Mouse (Mus musculus) hindbrain, embryonic 14.5 days (tissue): ENCODE data around the gene Cluh. TPM values are rescaled to one million over a fixed set of nuclear protein-coding genes. Genes with fewer than 3 reads are reported as not detected.

Source experiments
- ATAC-seq: fragments of 200-750 bp; cut with Nextera tagmentation; 2 replicates; pipeline ENCODE4 v1.8.0; 2017; ENCODE audit warnings: moderate number of reproducible peaks, mild to moderate bottlenecking, moderate TSS enrichment, moderate library complexity; ENCODE audit not compliant: low FRiP score
- DNase-seq: peaks from one replicate; pipeline ENCODE4 v3.0.0-alpha.2; 2015; ENCODE audit warnings: low spot score
- H3K27ac ChIP-seq: fragments of 300-500 bp; sonication (generic); 2 replicates; pipeline ENCODE4 v1.5.1; 2014; ENCODE audit warnings: mild to moderate bottlenecking, moderate library complexity
- H3K27me3 ChIP-seq: fragments of 300-500 bp; sonication (generic); 2 replicates; pipeline ENCODE4 v1.6.1; 2014; ENCODE audit warnings: mild to moderate bottlenecking, low read length, mixed read lengths; ENCODE audit not compliant: control insufficient read depth, insufficient read depth
- H3K36me3 ChIP-seq: fragments of 300-500 bp; sonication (generic); replicated peaks from 2 replicates; pipeline ENCODE4 v1.6.1; 2014; ENCODE audit not compliant: control insufficient read depth, insufficient read depth
- H3K4me1 ChIP-seq: fragments of 300-500 bp; sonication (generic); replicated peaks from 2 replicates; pipeline ENCODE4 v1.6.1; 2014; ENCODE audit warnings: antibody characterized with exemption, low read length, mixed read lengths; ENCODE audit not compliant: control insufficient read depth, insufficient read depth
- H3K4me2 ChIP-seq: fragments of 300-500 bp; sonication (generic); replicated peaks from 2 replicates; pipeline ENCODE4 v1.6.1; 2014; ENCODE audit warnings: mild to moderate bottlenecking, moderate library complexity
- H3K4me3 ChIP-seq: fragments of 300-500 bp; sonication (generic); replicated peaks from 2 replicates; pipeline ENCODE4 v1.5.1; 2014; ENCODE audit warnings: mild to moderate bottlenecking, low read length
- H3K9ac ChIP-seq: fragments of 300-500 bp; sonication (generic); 2 replicates; pipeline ENCODE4 v1.6.1; 2014
- H3K9me3 ChIP-seq: fragments of 300-500 bp; sonication (generic); 2 replicates; pipeline ENCODE4 v1.6.1; 2016; ENCODE audit warnings: low read length; ENCODE audit not compliant: control insufficient read depth
- WGBS: fragments of 180-500 bp; shearing (Covaris S2); extraction: QIAGEN DNeasy Blood & Tissue Kit; methylation state at CpG from one replicate; pipeline ENCODE4 v1.1.7; 2014; 5-methylcytosine and 5-hydroxymethylcytosine counted together
- polyA plus RNA-seq: library from polyadenylated mRNA; unstranded; fragments of >200 nt; fragmentation: Nextera tagmentation; extraction: Ambion mirVana; gene quantifications from 2 replicates; pipeline ENCODE4 v1.2.1, GENCODE M21; 2014

Cluh gene
- polyA plus RNA-seq, 1 experiment from 2014 or later: 18.4 TPM

DNA sequence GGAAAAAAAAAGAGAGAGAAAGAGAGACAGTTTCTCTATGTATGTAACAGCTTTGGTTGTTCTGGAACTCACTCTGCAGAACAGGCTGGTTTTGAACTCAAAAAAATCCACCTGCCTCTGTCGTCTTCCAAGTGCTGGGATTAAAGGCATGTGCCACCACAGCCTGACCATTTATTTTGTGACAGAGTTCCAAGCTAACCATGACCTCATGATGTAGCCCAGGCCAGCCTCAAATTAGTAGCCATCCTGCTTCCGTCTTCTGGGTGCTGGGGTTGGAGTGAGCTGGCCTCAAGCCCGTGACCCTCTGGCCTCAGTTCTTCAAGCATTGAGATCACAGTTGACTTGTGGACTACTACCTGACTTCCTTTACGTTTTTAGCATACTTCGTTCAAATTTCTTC, 19.2 kb downstream of the Cluh start:
- H3K27me3 ChIP-seq: no peaks in the 10 kb centered on the region
- DNase-seq (no peak), ATAC-seq (no peak)
- 93% methylated on average over 5 of the region's 5 CpGs for WGBS
- H3K27ac ChIP-seq: no peak overlapping the region
- no peak overlapping the region for H3K4me3 ChIP-seq
- H3K36me3 ChIP-seq: peaks cover 74% of the 10 kb centered on the region
- no peaks in the 10 kb centered on the region for H3K9me3 ChIP-seq
- no peaks in the 10 kb centered on the region for H3K4me1 ChIP-seq
- H3K4me2 ChIP-seq: no peak overlapping the region
- no peak overlapping the region for H3K9ac ChIP-seq

DNA sequence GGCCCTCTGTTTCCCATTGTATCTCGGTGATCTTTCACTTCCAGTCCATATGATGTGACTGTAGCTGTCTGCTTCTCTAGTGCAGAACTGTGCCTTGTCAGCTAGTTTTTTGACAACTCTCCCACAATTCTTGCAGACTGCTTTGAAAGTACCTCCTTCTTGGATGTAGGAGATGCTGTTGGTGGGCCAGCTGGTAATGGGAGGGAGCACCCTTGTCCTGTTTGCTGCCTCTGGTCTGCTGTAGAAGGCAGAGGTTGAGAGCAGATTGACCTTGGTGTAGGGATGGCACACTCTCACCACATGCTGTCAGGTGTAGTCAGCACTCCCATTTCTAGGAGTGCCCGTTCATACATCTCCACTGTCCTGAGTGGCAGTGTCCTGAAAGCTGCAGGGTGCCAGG, 19.7 kb downstream of the Cluh start:
- Histone ChIP-seq H3K27me3 (no peaks in the 10 kb centered on the region), H3K9ac (no peak overlapping the region), H3K27ac (no peak overlapping the region), H3K4me2 (no peak overlapping the region), H3K9me3 (no peaks in the 10 kb centered on the region), H3K36me3 (peaks cover 74% of the 10 kb centered on the region), H3K4me3 (no peak overlapping the region), H3K4me1 (no peaks in the 10 kb centered on the region)
- WGBS: 95% methylated on average over 2 of the region's 2 CpGs
- ATAC-seq (no peak), DNase-seq (no peak)

DNA sequence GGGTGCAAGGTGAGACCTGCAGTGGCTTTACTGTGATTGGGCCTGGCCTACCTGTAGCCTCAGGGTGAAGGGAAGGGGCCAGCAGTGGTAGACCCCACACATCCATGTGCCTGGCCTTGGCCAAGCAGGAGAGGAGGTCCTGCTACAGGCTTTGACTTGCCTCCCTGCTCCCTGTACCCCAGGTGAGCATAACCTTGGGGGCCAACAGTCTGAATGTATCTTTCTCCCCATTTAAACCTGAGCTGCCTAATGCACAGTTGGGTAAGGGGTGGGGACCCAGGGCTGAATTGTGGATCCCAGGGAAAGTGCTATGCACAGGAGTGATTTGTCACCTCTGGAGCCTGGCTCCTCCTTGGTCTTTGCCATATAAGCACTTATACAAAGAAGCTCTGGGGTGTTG, 20.9 kb downstream of the Cluh start:
- no peaks in the 10 kb centered on the region for H3K4me1 ChIP-seq
- H3K27me3 ChIP-seq: no peaks in the 10 kb centered on the region
- DNase-seq: no peak
- ATAC-seq: no peak
- H3K4me2 ChIP-seq: no peak overlapping the region
- no peak overlapping the region for H3K27ac ChIP-seq
- no peaks in the 10 kb centered on the region for H3K9me3 ChIP-seq
- H3K4me3 ChIP-seq: no peak overlapping the region
- peaks cover 74% of the 10 kb centered on the region for H3K36me3 ChIP-seq
- H3K9ac ChIP-seq: no peak overlapping the region

DNA sequence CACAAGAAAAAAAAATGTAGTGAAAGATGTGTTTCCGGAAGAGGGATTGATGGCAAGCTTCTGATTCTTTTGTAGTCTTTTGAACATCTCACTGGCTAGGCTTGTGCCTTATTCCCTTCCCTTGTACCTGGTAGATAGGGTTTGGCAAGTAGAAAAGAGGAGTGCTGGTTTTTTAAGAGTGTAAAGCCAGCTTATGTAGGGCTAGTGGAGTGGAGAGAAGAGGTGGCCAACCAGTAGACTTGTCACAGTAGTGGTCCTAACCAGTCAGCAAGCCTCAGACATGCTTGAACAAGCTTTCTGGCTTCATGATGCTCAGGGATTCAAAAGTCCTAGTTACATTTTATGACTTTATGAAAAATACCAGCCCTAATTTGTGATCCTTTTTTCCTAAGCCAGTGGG, 21.7 kb downstream of the Cluh start:
- Histone ChIP-seq H3K36me3 (peaks cover 72% of the 10 kb centered on the region), H3K4me2 (no peak overlapping the region), H3K4me1 (no peaks in the 10 kb centered on the region), H3K27ac (no peak overlapping the region), H3K4me3 (no peak overlapping the region), H3K9me3 (no peaks in the 10 kb centered on the region), H3K9ac (no peak overlapping the region), H3K27me3 (no peaks in the 10 kb centered on the region)
- ATAC-seq: no peak
- WGBS: 90% methylated on average over 1 of the region's 1 CpGs
- DNase-seq: no peak

DNA sequence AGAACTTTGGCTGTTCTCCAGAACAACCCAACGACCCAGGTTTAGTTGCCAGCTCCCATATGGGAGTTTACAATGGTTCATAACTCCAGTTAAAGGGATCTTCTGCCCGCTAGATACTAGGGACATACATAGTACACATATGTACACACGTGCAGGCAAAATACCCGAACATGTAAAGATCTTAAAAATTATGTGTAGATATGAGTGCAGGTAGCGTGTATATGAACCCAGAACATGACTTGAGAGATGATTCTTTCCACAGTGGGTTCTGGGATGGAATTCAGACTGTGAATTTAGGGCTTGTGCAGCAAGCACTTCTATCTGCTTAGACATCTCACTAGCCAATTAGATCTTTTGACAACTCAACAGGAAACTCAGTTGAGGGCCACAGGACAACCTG, 22.5 kb downstream of the Cluh start:
- DNase-seq (no peak), ATAC-seq (no peak)
- H3K4me1 ChIP-seq: no peaks in the 10 kb centered on the region
- H3K9me3 ChIP-seq: no peaks in the 10 kb centered on the region
- no peak overlapping the region for H3K9ac ChIP-seq
- no peak overlapping the region for H3K4me3 ChIP-seq
- H3K4me2 ChIP-seq: no peak overlapping the region
- H3K36me3 ChIP-seq: peaks cover 70% of the 10 kb centered on the region
- no peaks in the 10 kb centered on the region for H3K27me3 ChIP-seq
- 90% methylated on average over 5 of the region's 5 CpGs for WGBS
- H3K27ac ChIP-seq: no peak overlapping the region

DNA sequence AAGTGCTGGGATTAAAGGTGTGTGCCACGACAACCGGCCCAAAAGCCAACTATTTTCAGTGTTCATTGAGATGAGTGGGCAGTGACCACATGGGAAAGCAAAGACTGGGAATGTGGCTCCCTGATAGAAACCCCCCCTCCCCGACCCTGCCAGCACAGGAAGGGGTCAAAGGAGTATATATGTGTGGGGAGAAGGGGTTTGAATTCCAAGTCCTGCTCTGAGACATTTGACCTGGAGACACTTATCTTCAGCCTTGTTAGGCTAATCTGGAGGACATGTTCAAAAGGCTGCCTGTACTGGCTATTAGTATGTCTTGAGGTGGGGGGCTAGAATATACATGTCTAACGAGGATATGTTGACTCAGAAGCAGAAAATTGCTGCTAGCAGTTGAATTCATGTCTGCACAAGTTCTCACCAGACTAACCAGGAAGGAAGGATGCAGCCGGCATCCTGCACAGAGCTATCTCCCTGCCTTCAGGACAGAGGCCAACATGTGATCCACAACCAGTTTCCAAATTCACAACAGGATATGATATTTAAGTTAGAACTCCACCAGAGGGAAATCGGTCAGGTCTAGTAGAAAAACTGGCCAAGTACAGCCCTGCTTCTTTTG, 23.7 kb downstream of the Cluh start:
- Histone ChIP-seq H3K36me3 (peaks cover 70% of the 10 kb centered on the region), H3K27me3 (no peaks in the 10 kb centered on the region), H3K27ac (no peak overlapping the region), H3K9ac (no peak overlapping the region), H3K4me1 (no peaks in the 10 kb centered on the region), H3K4me3 (no peak overlapping the region), H3K4me2 (no peak overlapping the region), H3K9me3 (no peaks in the 10 kb centered on the region)
- DNase-seq (no peak), ATAC-seq (no peak)
- WGBS: 86% methylated on average over 6 of the region's 6 CpGs

DNA sequence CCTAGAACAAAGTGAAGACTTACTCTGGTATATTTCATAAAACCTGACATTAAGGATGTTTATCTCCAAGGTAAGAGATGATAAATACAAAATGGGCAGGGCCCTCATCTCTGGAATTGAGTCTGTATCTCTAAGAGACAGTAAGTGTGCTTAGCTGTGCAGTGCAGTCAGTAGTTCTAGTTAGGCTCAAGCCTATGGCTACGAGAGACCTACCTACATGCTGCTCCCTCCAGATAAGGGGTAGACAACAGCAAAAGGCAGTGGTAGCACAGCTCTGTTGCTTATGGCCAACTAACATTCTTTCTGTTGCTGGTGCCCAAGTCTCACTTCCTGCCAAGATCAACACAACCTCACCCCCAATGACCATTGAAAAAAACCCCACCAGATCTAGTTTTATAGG, 24.3 kb downstream of the Cluh start:
- no peak overlapping the region for H3K27ac ChIP-seq
- H3K9ac ChIP-seq: no peak overlapping the region
- H3K4me1 ChIP-seq: no peaks in the 10 kb centered on the region
- peaks cover 70% of the 10 kb centered on the region for H3K36me3 ChIP-seq
- DNase-seq (no peak), ATAC-seq (no peak)
- WGBS: 81% methylated on average over 1 of the region's 1 CpGs
- H3K4me3 ChIP-seq: no peak overlapping the region
- H3K4me2 ChIP-seq: no peak overlapping the region
- no peaks in the 10 kb centered on the region for H3K27me3 ChIP-seq
- H3K9me3 ChIP-seq: no peaks in the 10 kb centered on the region

DNA sequence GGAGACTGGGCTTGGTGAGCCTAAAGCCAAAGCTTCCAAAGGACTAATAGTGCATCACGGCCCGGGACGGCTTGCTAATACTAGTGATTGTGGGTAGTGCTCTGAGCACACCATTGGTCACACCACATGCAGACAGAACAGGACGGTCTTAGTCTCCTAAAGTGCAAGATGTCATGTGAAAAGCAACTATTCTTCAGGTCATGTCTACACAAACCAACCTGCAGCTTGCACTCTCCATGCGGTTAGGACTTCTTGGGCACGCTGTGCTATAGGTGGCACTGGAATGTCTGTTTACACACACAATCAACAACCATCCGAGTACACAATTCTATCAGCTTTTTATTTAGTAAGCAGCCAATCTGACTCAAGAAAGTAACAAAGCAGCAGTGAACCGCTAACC, 25.4 kb downstream of the Cluh start:
- DNase-seq: no peak
- no peak for ATAC-seq
- 98% methylated on average over 8 of the region's 8 CpGs for WGBS
- H3K36me3 ChIP-seq: peaks cover 70% of the 10 kb centered on the region
- no peak overlapping the region for H3K4me3 ChIP-seq
- no peak overlapping the region for H3K4me2 ChIP-seq
- H3K4me1 ChIP-seq: no peaks in the 10 kb centered on the region
- no peak overlapping the region for H3K27ac ChIP-seq
- no peak overlapping the region for H3K9ac ChIP-seq
- no peaks in the 10 kb centered on the region for H3K9me3 ChIP-seq
- no peaks in the 10 kb centered on the region for H3K27me3 ChIP-seq

DNA sequence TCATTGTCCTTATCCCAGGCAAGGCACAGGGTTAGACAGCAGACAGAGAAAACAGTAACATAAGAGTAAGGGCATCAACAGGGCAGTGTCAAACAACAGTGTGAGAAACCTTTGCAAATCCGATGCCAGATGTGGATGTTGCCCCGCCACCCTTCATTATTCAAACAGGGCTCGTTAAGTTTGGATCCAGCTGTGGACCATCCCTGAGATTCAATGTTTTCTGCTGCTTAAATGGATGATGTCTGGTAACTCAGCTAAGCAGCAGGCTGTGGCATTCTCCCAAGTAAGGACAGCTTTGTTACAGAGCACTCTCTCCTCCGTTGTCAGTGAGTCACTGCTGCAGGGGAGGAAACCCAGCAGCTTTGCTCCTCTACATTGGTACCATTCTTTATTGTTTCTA, 25.9 kb downstream of the Cluh start:
- no peak for DNase-seq
- H3K9ac ChIP-seq: no peak overlapping the region
- H3K4me1 ChIP-seq: no peaks in the 10 kb centered on the region
- no peak overlapping the region; the same call in 1 of the 2 replicates for H3K27ac ChIP-seq
- no peak overlapping the region for H3K4me2 ChIP-seq
- peaks cover 73% of the 10 kb centered on the region for H3K36me3 ChIP-seq
- H3K4me3 ChIP-seq: no peak overlapping the region
- no peaks in the 10 kb centered on the region for H3K27me3 ChIP-seq
- 87% methylated on average over 4 of the region's 4 CpGs for WGBS
- ATAC-seq: no peak
- no peaks in the 10 kb centered on the region for H3K9me3 ChIP-seq

DNA sequence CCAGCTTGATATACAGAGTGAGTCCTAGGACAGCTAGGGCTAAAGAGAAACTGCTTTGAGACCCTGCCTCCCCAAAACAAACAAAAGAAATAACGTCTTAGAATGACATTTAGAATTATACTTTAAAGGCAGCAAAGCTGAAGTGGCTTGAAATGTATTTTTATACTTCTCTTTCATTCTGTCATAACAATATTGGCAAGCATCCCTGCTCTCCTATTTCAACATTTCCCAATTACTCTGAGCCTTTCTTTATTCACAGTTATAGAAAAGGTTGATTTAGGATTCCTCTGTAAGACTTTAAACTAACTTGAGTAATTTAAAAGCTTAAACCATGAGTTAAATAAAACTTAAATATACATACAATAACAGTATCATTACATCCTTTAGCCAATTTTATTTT, 42.9 kb downstream of the Cluh start:
- DNase-seq (no peak), ATAC-seq (no peak)
- Histone ChIP-seq H3K4me2 (no peak overlapping the region), H3K4me3 (no peak overlapping the region), H3K9ac (no peak overlapping the region), H3K27me3 (no peaks in the 10 kb centered on the region), H3K9me3 (no peaks in the 10 kb centered on the region), H3K36me3 (peaks cover 43% of the 10 kb centered on the region), H3K27ac (no peak overlapping the region), H3K4me1 (no peaks in the 10 kb centered on the region)
- 84% methylated on average over 1 of the region's 1 CpGs for WGBS
